Mouse (Mus musculus) cerebellum, adult 2 months (tissue): ENCODE results near the gene Lrwd1. TPM values are rescaled to one million over a fixed set of nuclear protein-coding genes. Genes with fewer than 3 reads are reported as not detected.
"Not testable (repeated sequence)": the region's sequence is repeated elsewhere in the genome, so short reads cannot be mapped to it uniquely, and the experiment has no call there.

Experiments
- DNase-seq, 2 experiments: peaks; one replicate each; pipeline ENCODE4 v3.0.0; 2021
- H3K27ac ChIP-seq: fragments of 200-500 bp; 2 replicates; pipeline ENCODE4 v1.5.1; 2012; ENCODE audit warnings: low read length, control low read depth, inconsistent platforms; ENCODE audit not compliant: insufficient read depth
- H3K27me3 ChIP-seq: fragments of 200-500 bp; 2 replicates; pipeline ENCODE4 v1.6.1; 2012; ENCODE audit warnings: inconsistent platforms, mild to moderate bottlenecking, low read length, moderate library complexity; ENCODE audit not compliant: control insufficient read depth, insufficient read depth
- H3K4me1 ChIP-seq: fragments of 200-500 bp; 2 replicates; pipeline ENCODE4 v1.6.1; 2011; ENCODE audit warnings: low read length; ENCODE audit not compliant: control insufficient read depth, insufficient read depth
- H3K4me3 ChIP-seq: fragments of 200-500 bp; replicated peaks from 2 replicates; pipeline ENCODE3; 2011; ENCODE audit warnings: mild to moderate bottlenecking, low read depth, low read length, control low read depth; ENCODE audit not compliant: insufficient read depth
- CTCF ChIP-seq: fragments of 200-500 bp; IDR thresholded peaks from 2 replicates; pipeline ENCODE4 v1.5.1; 2011; ENCODE audit warnings: low read depth, mild to moderate bottlenecking, control low read depth, low read length, moderate library complexity, borderline replicate concordance; ENCODE audit not compliant: insufficient read depth
- POLR2A ChIP-seq: fragments of 200-500 bp; IDR thresholded peaks from 2 replicates; pipeline ENCODE4 v1.6.1; 2011; ENCODE audit warnings: low read length, control low read depth, borderline replicate concordance; ENCODE audit not compliant: insufficient read depth
- WGBS: fragments of 180-500 bp; shearing (Covaris S2); methylation state at CpG from one replicate; pipeline ENCODE4 v1.1.7; 2018; 5-methylcytosine and 5-hydroxymethylcytosine counted together
- polyA plus RNA-seq: library from polyadenylated mRNA; depleted of rRNA; stranded (reverse); fragments of >200 nt; gene quantifications from 2 replicates; pipeline ENCODE4 v1.2.3, GENCODE M21; 2012

The Lrwd1 gene
- polyA plus RNA-seq, 1 experiment, result 21.5 TPM

- Histone ChIP-seq H3K4me3 (peak overlapping the region; percentile 98), H3K27me3 (no peaks in the 10 kb centered on the region), H3K4me1 (peaks cover 10% of the 10 kb centered on the region), H3K27ac (no peak overlapping the region)
- no peak for DNase-seq
- no peak for TF ChIP-seq CTCF
- TF ChIP-seq POLR2A, result no peak
- WGBS, result 23% methylated on average over 17 of the region's 17 CpGs
Observed at GRCm38 (mm10) chr5:136171363-136172341, 35.8 kb upstream of the Lrwd1 start.

GRCm38 (mm10) chr5:136170512-136171362 lies 34.9 kb upstream of the Lrwd1 start, which contains the start of gene Orai2:
Gene Orai2 (minus strand): TSS chr5:136170713.
- Histone ChIP-seq H3K27ac (peak within 1 kb of the TSS; percentile 64), H3K4me1 (peaks cover 17% of the 10 kb centered on the region), H3K27me3 (no peaks in the 10 kb centered on the region), H3K4me3 (peak within 1 kb of the TSS; percentile 98)
- 1% methylated on average over 49 of the region's 49 CpGs for WGBS
- TF ChIP-seq CTCF (no peak), POLR2A (peak; percentile 45; the same call in 1 of the 2 replicates)
- peak; percentile 86 to 87 for DNase-seq

GRCm38 (mm10) chr5:136169626-136170511 lies 34.0 kb upstream of the Lrwd1 start:
- peak overlapping the region; percentile 64; the same call in 1 of the 2 replicates for H3K27ac ChIP-seq
- H3K4me1 ChIP-seq, result peaks cover 24% of the 10 kb centered on the region
- H3K27me3 ChIP-seq, result no peaks in the 10 kb centered on the region
- peak overlapping the region; percentile 98 for H3K4me3 ChIP-seq
- 4% methylated on average over 15 of the region's 15 CpGs for WGBS
- TF ChIP-seq POLR2A (no peak), CTCF (no peak)
- DNase-seq, result peak; percentile 58 to 69

- Histone ChIP-seq H3K4me3 (no peak overlapping the region), H3K27me3 (no peaks in the 10 kb centered on the region), H3K27ac (no peak overlapping the region), H3K4me1 (peaks cover 30% of the 10 kb centered on the region)
- TF ChIP-seq CTCF, result peak; percentile 17; the same call in 1 of the 2 replicates
- no peak for TF ChIP-seq POLR2A
- no peak for DNase-seq
- 97% methylated on average over 3 of the region's 3 CpGs for WGBS
Observed at GRCm38 (mm10) chr5:136168071-136168470, 32.2 kb upstream of the Lrwd1 start.

- no peak for DNase-seq
- Histone ChIP-seq H3K4me3 (no peak overlapping the region), H3K4me1 (peaks cover 30% of the 10 kb centered on the region), H3K27ac (no peak overlapping the region), H3K27me3 (no peaks in the 10 kb centered on the region)
- 93% methylated on average over 4 of the region's 4 CpGs for WGBS
- TF ChIP-seq CTCF, result no peak
- TF ChIP-seq POLR2A, result no peak
Observed at GRCm38 (mm10) chr5:136167296-136167695, 31.4 kb upstream of the Lrwd1 start.

- H3K4me3 ChIP-seq, result no peak overlapping the region
- peak; percentile 30 to 46 for DNase-seq
- peaks cover 27% of the 10 kb centered on the region for H3K4me1 ChIP-seq
- peak overlapping the region; percentile 11; the same call in 1 of the 2 replicates for H3K27ac ChIP-seq
- 27% methylated on average over 8 of the region's 8 CpGs for WGBS
- TF ChIP-seq CTCF (no peak), POLR2A (no peak)
- H3K27me3 ChIP-seq, result no peaks in the 10 kb centered on the region
Observed at GRCm38 (mm10) chr5:136165246-136165645, 29.4 kb upstream of the Lrwd1 start.

DNA sequence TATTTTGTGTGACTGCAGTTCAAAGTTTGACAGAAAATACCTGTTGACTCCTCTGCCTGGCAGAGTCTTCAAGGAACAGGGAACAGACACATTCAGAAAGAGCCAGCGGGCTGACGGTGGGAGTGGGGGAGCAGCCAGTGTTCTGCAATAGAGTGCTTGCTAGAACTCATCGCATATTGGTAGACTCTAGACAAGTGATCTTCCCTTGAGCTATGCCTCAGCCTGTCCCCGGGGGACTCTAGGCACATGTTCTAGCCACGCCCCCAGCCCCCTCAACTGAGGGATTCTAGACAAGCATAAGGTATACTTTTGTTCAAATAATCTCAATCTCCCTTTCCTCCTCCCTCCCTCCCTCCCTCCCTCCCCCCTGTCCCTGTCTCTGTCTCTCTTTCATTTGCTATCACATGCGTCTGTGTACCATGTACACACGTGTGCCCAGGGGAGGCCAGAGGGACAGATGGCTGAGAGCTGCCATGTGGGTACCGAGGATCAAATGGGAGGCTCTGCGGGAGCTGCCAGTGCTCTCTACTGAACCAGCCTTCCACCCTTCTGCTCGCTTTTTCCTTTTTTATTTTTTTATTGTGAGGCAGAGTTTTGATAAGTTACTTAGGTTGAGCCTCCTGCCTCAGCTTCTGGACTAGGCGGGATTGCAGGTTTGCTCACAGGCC lies 28.1 kb upstream of the Lrwd1 start:
- 19% methylated on average over 11 of the region's 11 CpGs for WGBS
- peak; percentile 49 to 61 for DNase-seq
- H3K4me1 ChIP-seq, result peaks cover 23% of the 10 kb centered on the region
- H3K27me3 ChIP-seq, result no peaks in the 10 kb centered on the region
- no peak overlapping the region for H3K4me3 ChIP-seq
- H3K27ac ChIP-seq, result 0 out of 2 replicates have a peak overlapping the region, but pooled peaks have one; percentile 4
- TF ChIP-seq CTCF, result no peak
- no peak for TF ChIP-seq POLR2A

DNA sequence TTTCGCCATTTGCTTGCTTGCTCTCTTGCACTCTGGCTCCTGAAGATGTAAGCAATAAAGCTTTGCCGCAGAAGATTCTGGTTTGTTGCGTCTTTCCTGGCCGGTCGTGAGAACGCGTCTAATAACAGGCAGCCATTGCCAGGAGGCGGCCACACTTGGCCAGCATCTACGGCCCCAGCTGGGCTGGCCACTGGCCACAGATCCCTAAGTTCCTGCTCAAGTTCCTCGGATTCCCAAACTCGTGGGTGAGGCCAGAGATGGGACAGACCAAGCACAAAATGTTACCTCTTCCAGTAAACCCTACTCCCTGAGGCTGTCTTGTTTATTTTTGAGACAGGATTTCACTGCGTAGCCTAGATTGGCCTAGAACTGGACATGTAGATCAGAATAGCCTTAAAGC lies 24.2 kb upstream of the Lrwd1 start:
- H3K4me1 ChIP-seq, H3K27ac ChIP-seq, H3K27me3 ChIP-seq, DNase-seq, H3K4me3 ChIP-seq: not testable (repeated sequence)
- 29% methylated on average over 11 of the region's 12 CpGs for WGBS
